Mouse (Mus musculus) embryonic facial prominence, embryonic 12.5 days (tissue): ENCODE measurements around the gene Chic1. TPM values are rescaled to one million over a fixed set of nuclear protein-coding genes. Genes with fewer than 3 reads are reported as not detected.

ENCODE experiments used
- ATAC-seq: fragments of 200-750 bp; cut with Nextera tagmentation; 2 replicates; pipeline ENCODE4 v1.8.0; 2017; ENCODE audit not compliant: insufficient number of reproducible peaks, insufficient read depth, low FRiP score, low TSS enrichment
- H3K27ac ChIP-seq: fragments of 300-500 bp; sonication (generic); 2 replicates; pipeline ENCODE4 v1.5.1; 2016; ENCODE audit warnings: mild to moderate bottlenecking
- H3K27me3 ChIP-seq: fragments of 300-500 bp; sonication (generic); 2 replicates; pipeline ENCODE4 v1.6.1; 2016; ENCODE audit warnings: mild to moderate bottlenecking, moderate library complexity
- H3K36me3 ChIP-seq: fragments of 300-500 bp; sonication (generic); 2 replicates; pipeline ENCODE4 v1.6.1; 2016; ENCODE audit warnings: mild to moderate bottlenecking
- H3K4me1 ChIP-seq: fragments of 300-500 bp; sonication (generic); 2 replicates; pipeline ENCODE4 v1.6.1; 2016
- H3K4me2 ChIP-seq: fragments of 300-500 bp; sonication (generic); replicated peaks from 2 replicates; pipeline ENCODE4 v1.6.1; 2016; ENCODE audit warnings: mild to moderate bottlenecking, moderate library complexity
- H3K4me3 ChIP-seq: fragments of 300-500 bp; sonication (generic); 2 replicates; pipeline ENCODE4 v1.5.1; 2016; ENCODE audit warnings: mild to moderate bottlenecking
- H3K9ac ChIP-seq: fragments of 300-500 bp; sonication (generic); 2 replicates; pipeline ENCODE4 v1.6.1; 2016; ENCODE audit warnings: mild to moderate bottlenecking, moderate library complexity
- H3K9me3 ChIP-seq: fragments of 300-500 bp; sonication (generic); 2 replicates; pipeline ENCODE4 v1.6.1; 2016; ENCODE audit warnings: mild to moderate bottlenecking, moderate library complexity
- WGBS: fragments of 180-500 bp; shearing (Covaris S2); methylation state at CpG from one replicate; pipeline ENCODE4 v1.1.7; 2016; 5-methylcytosine and 5-hydroxymethylcytosine counted together
- polyA plus RNA-seq: library from polyadenylated mRNA; unstranded; fragments of >200 nt; fragmentation: Nextera tagmentation; extraction: Ambion mirVana; gene quantifications from 2 replicates; pipeline ENCODE4 v1.2.1, GENCODE M21; 2016

The Chic1 gene
- polyA plus RNA-seq, 1 experiment from 2014 or later = 4.3 TPM

DNA sequence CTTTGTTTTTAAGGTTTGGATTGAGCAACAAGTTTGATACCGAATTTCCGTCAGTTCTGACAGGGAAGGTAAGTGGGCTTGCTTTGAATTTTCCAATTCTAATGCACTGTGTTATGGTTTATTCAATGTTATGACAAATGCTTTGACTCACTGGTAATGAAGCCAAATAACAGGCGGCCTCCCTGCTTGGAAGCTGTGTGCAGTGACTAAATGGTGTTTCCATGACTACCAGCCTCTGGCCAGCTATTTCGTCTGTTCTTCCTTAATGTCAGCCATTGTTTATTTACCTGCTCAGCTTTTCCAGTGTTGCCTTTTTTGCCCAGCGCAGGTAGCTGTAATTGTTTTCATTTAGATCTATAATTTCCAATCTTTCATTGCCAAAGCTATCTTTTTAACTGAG, 9.9 kb downstream of the Chic1 start:
- Histone ChIP-seq H3K36me3 (no peaks in the 10 kb centered on the region), H3K27ac (no peak overlapping the region), H3K4me2 (no peak overlapping the region), H3K4me3 (no peak overlapping the region), H3K27me3 (peaks cover 3% of the 10 kb centered on the region; the same call in 1 of the 2 replicates), H3K4me1 (no peaks in the 10 kb centered on the region), H3K9me3 (no peaks in the 10 kb centered on the region), H3K9ac (no peak overlapping the region)
- WGBS = 58% methylated on average over 5 of the region's 5 CpGs
- no peak for ATAC-seq

DNA sequence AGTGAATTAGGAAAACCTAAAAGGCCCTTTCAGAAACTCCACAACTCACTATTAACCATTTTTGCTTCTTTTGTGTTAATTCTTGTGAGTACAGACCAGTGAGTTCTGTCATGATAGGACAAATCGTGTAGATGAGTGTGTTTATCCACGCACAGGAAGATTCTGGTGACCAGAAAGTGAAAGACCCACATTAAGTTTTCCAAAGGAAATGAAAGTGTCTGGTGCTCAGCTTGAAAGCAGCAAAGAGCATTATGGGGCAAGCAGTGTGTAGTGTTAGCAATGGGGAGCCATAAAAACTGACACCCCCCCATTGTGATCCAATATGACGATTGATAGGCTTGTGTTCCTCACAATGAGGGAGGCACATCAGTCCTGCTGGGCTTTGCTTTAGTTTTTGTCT, 12.4 kb downstream of the Chic1 start:
- Histone ChIP-seq H3K9me3 (no peaks in the 10 kb centered on the region), H3K9ac (no peak overlapping the region), H3K27me3 (0 out of 2 replicates have a peak, but pooled peaks cover 3% of the 10 kb centered on the region), H3K36me3 (no peaks in the 10 kb centered on the region), H3K4me3 (no peak overlapping the region), H3K27ac (no peak overlapping the region), H3K4me1 (no peaks in the 10 kb centered on the region), H3K4me2 (no peak overlapping the region)
- WGBS = 76% methylated on average over 3 of the region's 3 CpGs
- ATAC-seq = no peak

DNA sequence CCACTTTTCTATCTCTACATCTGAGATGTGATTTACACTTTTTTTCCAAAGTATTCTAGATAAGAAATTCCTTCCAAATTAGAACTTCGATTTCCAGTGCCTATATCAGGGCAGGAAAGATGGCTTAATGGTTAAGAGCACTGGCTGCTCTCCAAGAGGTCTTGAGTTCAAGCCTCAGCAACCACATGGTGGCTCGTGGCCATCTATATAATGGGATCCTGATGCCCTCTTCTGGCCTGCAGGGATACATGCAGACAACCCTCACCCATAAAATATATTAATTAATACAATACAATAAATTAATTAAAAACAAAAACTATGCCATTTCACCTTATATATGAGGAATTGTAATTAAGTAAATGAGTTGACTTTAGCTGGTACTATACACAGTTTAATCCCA, 14.9 kb downstream of the Chic1 start:
- H3K9me3 ChIP-seq = no peaks in the 10 kb centered on the region
- no peak for ATAC-seq
- no peak overlapping the region for H3K4me2 ChIP-seq
- H3K9ac ChIP-seq = no peak overlapping the region
- H3K36me3 ChIP-seq = no peaks in the 10 kb centered on the region
- H3K27ac ChIP-seq = no peak overlapping the region
- H3K27me3 ChIP-seq = 0 out of 2 replicates have a peak, but pooled peaks cover 3% of the 10 kb centered on the region
- H3K4me1 ChIP-seq = no peaks in the 10 kb centered on the region
- H3K4me3 ChIP-seq = no peak overlapping the region
- WGBS = 76% methylated on average over 2 of the region's 2 CpGs

DNA sequence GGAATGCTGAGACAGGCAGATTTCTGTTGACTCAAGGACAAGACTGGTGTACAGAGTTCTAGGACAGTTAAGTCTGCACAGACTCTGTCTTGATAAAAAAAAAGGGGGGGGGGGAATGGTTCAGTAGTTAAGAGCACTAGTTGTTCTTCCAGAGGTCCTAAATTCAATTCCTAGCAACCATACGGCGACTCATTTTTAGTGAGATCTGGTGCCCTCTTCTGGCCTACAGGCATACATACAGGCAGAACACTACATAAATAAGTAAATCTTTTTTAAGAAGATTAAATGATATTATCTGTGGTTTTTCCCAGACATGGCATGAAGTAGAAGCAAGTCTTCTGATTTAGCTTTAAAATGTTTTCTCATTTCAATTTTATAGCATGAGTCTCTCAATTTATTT, 15.4 kb downstream of the Chic1 start:
- no peak for ATAC-seq
- Histone ChIP-seq H3K27ac (no peak overlapping the region), H3K9ac (no peak overlapping the region), H3K9me3 (no peaks in the 10 kb centered on the region), H3K4me2 (no peak overlapping the region), H3K36me3 (no peaks in the 10 kb centered on the region), H3K27me3 (0 out of 2 replicates have a peak, but pooled peaks cover 3% of the 10 kb centered on the region), H3K4me3 (no peak overlapping the region), H3K4me1 (no peaks in the 10 kb centered on the region)
- WGBS = 30% methylated on average over 2 of the region's 2 CpGs

DNA sequence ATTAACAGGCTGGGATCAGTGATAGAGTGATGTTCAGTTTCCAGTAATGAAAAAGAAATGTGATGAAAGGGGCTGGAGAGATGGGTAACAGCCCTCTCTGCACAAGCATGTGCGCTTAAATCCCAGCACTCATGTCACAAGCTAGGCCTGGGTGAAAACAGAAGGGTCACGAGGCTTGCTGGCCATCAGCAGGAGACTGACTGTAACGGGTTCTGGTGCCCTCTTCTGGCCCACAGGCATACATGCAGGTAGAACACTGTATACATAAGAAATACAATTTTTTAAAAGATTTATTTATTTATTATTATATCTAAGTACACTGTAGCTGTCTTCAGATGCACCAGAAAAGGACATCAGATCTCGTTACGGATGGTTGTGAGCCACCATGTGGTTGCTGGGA, 18.0 kb downstream of the Chic1 start:
- no peak overlapping the region for H3K4me2 ChIP-seq
- no peak overlapping the region for H3K9ac ChIP-seq
- H3K27ac ChIP-seq = no peak overlapping the region
- WGBS = 57% methylated on average over 5 of the region's 5 CpGs
- no peaks in the 10 kb centered on the region for H3K4me1 ChIP-seq
- no peaks in the 10 kb centered on the region for H3K36me3 ChIP-seq
- H3K9me3 ChIP-seq = no peaks in the 10 kb centered on the region
- H3K4me3 ChIP-seq = no peak overlapping the region
- 0 out of 2 replicates have a peak, but pooled peaks cover 3% of the 10 kb centered on the region for H3K27me3 ChIP-seq
- no peak for ATAC-seq

DNA sequence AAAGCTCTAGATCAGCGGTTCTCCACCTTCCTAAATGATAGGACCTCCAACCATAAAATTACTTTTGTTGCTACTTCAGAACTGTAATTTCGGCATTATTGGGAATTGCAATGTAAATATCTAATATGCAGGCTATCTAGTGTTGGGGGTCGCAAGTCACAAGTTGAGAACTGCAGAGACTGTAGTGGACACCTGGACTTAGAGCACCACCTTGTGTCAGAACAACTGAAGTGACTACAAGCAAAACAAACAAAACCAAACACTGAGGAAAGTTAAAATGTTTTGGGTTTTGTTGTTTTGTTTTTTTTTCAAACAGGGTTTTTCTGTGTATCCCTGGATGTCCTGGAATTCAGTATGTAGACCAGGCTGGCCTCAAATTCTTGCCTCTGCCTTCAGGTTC, 28.3 kb downstream of the Chic1 start:
- no peak for ATAC-seq
- no peaks in the 10 kb centered on the region for H3K36me3 ChIP-seq
- no peak overlapping the region for H3K9ac ChIP-seq
- H3K4me3 ChIP-seq = no peak overlapping the region
- no peak overlapping the region for H3K27ac ChIP-seq
- no peak overlapping the region for H3K4me2 ChIP-seq
- H3K4me1 ChIP-seq = no peaks in the 10 kb centered on the region
- H3K9me3 ChIP-seq = no peaks in the 10 kb centered on the region
- 75% methylated on average over 3 of the region's 3 CpGs for WGBS
- H3K27me3 ChIP-seq = peaks cover 4% of the 10 kb centered on the region; the same call in 1 of the 2 replicates

DNA sequence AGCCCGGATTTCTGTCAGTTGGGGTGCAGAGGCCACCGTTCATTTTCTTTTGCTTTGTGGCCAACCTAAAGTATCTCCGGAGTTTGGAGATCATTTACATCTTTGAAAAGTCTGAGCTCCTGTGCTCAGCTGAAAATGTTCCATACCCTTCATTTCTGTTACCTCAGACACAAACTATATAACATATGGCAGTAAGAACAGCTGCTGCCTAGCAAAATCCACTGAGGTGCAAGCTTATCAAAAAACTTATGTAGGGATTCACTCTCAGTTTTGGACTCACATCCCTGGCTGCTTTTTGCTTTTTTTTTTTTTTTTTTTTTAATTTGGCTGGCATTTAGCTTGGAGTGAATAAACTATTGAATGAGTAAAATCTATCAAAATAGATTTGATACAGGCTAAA, 31.9 kb downstream of the Chic1 start:
- Histone ChIP-seq H3K9me3 (no peaks in the 10 kb centered on the region), H3K4me3 (no peak overlapping the region), H3K36me3 (no peaks in the 10 kb centered on the region), H3K27me3 (no peaks in the 10 kb centered on the region; the same call in 1 of the 2 replicates), H3K9ac (no peak overlapping the region), H3K4me2 (no peak overlapping the region), H3K27ac (no peak overlapping the region), H3K4me1 (no peaks in the 10 kb centered on the region)
- ATAC-seq = no peak
- 82% methylated on average over 3 of the region's 3 CpGs for WGBS

DNA sequence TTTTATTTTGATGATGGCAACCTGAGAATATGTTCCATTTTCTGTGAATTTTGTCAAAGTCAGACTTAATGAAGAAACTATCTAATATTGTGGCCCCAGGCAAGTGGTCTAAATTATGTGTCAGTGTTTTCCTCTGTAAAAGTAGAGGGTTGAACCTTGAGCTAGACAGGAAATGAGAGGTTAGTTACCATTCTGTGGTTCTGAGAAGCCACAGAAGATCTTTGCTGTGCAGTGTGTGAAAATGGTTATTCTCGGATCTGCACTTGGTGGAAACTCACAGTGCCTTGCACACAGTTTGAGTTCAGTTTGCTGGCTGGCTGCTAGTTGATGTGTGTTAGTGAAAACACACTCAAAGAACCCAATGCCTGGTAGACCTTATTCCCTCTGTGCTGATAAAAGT, 37.6 kb downstream of the Chic1 start:
- Histone ChIP-seq H3K9me3 (no peaks in the 10 kb centered on the region), H3K4me2 (no peak overlapping the region), H3K36me3 (no peaks in the 10 kb centered on the region), H3K9ac (no peak overlapping the region), H3K27me3 (peaks cover 4% of the 10 kb centered on the region; the same call in 1 of the 2 replicates), H3K27ac (no peak overlapping the region), H3K4me1 (no peaks in the 10 kb centered on the region), H3K4me3 (no peak overlapping the region)
- ATAC-seq = no peak
- 66% methylated on average over 1 of the region's 1 CpGs for WGBS

DNA sequence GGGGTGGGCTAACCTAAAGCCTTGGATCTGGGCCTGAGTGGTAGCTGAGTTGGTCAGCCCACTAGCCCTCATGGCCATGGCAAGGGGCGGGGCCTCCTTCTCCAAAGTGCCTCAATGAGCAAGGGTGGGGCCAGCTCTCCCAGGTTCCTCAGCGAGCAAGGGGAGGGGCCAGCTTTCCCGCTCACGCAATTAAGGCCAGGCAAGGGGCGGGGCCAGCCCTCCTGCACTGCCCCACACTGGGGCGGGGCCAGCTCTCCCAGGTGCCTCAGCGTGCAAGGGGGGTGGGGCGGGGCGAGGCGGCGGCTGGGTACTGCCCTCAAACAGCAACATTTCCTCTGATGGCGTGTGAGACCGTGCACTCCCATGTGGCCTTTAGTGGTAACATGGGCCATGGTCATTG, 48.7 kb downstream of the Chic1 start:
- Histone ChIP-seq H3K4me3 (no peak overlapping the region), H3K36me3 (no peaks in the 10 kb centered on the region), H3K9me3 (no peaks in the 10 kb centered on the region), H3K4me1 (no peaks in the 10 kb centered on the region), H3K27ac (no peak overlapping the region), H3K9ac (no peak overlapping the region), H3K4me2 (no peak overlapping the region), H3K27me3 (peaks cover 17% of the 10 kb centered on the region; the same call in 1 of the 2 replicates)
- no peak for ATAC-seq
- 38% methylated on average over 11 of the region's 13 CpGs for WGBS

DNA sequence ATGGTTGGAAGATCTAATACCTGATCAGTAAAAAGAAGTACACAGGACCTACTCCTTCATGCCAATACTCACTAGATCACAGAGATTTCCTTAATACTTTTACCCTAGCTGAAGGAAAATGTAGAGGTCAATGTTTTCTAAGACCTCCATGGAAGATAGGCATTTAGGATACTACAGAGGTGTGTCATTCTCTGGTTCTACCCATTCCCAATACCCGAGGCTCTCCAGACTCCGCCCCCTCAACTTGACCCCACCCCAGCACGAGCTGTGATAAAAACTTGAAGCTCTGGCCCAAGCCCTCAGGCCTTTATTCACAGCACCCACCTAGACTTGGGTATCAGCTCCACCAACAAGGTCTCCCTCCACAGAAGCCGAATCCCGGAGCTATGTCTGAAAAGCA, 57.9 kb downstream of the Chic1 start, which contains the start of gene Tsx:
TSS of gene Tsx (plus strand) at position 301 of the 400 bp plus-strand sequence.
- H3K9ac ChIP-seq = no peak within 1 kb of the TSS
- H3K9me3 ChIP-seq = no peaks in the 10 kb centered on the region
- no peak within 1 kb of the TSS for H3K4me2 ChIP-seq
- no peak for ATAC-seq
- peaks cover 19% of the 10 kb centered on the region; the same call in 1 of the 2 replicates for H3K27me3 ChIP-seq
- H3K4me3 ChIP-seq = no peak within 1 kb of the TSS
- WGBS = 80% methylated on average over 5 of the region's 5 CpGs
- no peaks in the 10 kb centered on the region for H3K36me3 ChIP-seq
- H3K4me1 ChIP-seq = no peaks in the 10 kb centered on the region
- no peak within 1 kb of the TSS for H3K27ac ChIP-seq

DNA sequence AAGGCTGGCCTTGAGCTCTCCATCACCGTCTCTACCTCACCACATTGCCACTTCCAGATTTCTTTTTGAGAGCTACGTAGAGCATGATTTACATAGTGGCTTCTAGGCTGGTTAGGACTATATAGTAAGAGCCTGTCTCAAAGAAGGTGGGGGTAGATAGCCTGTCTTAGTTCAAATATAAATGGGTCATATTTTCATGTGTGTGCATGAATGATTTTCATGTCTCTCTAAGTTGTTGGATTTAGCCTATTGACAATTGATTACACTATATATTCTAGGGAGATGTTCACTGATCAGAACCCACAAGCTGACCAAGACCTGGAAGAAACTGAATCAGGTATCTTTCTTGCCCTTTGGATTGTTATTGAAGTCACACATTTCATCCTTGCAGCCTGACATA, 65.4 kb downstream of the Chic1 start, which contains the start of gene Gm26992:
TSS of gene Gm26992 (plus strand) at position 301 of the 400 bp plus-strand sequence.
- H3K36me3 ChIP-seq = no peaks in the 10 kb centered on the region
- H3K4me2 ChIP-seq = no peak within 1 kb of the TSS
- ATAC-seq = no peak
- H3K4me3 ChIP-seq = no peak within 1 kb of the TSS
- no peak within 1 kb of the TSS for H3K27ac ChIP-seq
- H3K27me3 ChIP-seq = peaks cover 10% of the 10 kb centered on the region
- WGBS = 87% methylated on average over 2 of the region's 2 CpGs
- H3K9me3 ChIP-seq = no peaks in the 10 kb centered on the region
- no peaks in the 10 kb centered on the region for H3K4me1 ChIP-seq
- no peak within 1 kb of the TSS for H3K9ac ChIP-seq

DNA sequence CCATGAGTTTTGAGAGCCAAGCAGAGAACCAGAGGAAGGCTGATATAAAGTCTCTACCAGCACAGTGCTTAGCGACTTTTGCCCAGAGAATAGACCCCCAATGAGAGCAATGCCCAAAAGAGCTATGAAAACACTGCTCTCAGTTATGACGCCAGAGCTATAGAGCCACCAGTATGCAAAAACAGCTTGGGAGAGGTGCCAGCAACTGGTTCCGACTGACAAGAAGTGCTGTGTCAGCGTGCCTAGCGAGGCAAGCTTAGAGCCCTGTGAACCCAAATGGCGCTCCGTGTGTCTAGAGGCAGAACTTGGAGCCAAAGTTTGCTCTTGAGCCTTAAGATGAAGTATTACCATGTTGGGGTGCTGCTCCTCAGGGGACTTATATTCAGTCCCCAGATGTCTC, 71.4 kb downstream of the Chic1 start:
- H3K27me3 ChIP-seq = peaks cover 5% of the 10 kb centered on the region; the same call in 1 of the 2 replicates
- no peak overlapping the region for H3K4me3 ChIP-seq
- H3K4me1 ChIP-seq = no peaks in the 10 kb centered on the region
- H3K36me3 ChIP-seq = no peaks in the 10 kb centered on the region
- H3K9me3 ChIP-seq = no peaks in the 10 kb centered on the region
- 80% methylated on average over 7 of the region's 7 CpGs for WGBS
- H3K4me2 ChIP-seq = no peak overlapping the region
- ATAC-seq = no peak
- H3K27ac ChIP-seq = no peak overlapping the region
- H3K9ac ChIP-seq = no peak overlapping the region
